Mouse (Mus musculus): ENCODE data around the gene Mex3b.

Gene Mex3b

DNA sequence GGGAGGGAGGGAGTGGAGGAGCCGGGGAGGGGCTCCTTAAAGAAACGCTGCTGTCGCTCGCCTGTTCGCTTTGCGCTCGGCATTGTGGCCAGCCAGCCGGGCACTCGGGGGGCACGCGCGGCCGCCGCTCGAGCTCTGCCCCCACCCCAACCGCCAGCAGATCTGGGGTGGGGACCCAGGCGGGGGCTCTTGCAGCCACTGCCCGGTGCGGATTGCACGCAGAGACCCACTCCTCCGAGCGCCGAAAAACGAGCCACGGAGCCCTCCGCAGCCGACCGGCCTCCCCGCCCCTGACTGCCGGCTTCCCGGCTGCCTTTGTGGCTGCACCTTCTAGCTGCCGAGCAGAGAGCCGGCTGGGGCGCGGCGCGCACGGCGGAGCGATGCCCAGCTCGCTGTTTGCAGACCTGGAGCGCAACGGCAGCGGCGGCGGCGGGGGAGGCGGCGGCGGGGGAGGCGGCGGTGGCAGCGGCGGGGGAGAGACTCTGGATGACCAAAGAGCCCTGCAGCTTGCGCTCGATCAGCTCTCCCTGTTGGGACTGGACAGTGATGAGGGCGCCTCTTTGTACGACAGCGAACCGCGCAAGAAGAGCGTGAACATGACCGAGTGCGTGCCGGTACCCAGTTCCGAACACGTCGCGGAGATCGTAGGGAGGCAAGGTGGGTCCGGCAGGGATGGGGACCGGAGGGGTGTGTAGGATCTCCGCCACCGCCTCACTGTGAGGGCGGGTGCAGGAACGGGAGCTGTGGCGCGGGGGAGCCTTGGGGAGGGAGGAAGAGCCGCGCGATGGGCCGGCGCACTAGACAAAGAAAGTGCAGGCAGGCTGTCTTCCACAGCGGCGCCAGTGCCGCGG, at the start of gene Mex3b:
TSS of gene Mex3b (plus strand) at position 63 of the 851 bp plus-strand sequence.
- peak in 1 of 2 experiments; percentile 81 for DNase-seq

DNA sequence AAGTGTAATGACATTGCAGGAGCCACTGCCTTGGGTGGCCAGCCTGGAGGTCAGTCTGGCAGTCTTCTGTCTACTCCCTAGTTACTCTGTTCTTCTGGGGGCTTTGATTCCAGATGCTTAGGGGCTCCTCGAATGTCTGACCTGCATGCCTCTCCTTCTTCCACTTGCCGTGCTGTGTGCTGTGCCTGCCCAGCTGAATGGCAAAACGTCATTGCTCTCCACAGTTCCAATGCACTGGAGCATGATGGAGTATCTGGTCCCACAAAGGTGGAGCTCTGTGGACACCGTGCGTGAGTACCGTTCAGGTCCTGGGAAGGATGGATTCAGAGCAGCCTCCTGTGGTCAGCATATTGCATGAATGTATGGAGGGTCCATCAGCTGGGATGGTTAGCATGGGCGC, 47.6 kb upstream of the Mex3b start:
- no peak for DNase-seq

DNA sequence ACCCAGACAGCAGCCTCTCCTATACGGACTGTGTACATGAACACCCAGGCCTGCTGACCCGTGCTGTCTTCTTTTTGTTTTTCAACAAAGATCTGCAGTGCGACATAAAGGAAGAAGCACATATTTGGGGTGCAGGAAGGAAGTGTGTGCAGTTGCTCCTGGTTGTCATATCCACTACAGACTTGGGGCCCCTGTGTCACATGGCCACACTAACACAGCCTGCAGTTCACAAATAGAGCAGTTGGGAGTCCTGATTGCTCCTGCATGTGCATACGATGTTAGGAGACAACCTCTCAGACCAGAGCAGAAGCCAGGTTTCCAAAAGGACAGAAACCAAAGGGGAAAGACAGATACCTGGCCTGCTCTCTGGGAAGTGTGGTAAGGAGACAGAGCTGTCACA, 46.5 kb upstream of the Mex3b start:
- no peak for DNase-seq

DNA sequence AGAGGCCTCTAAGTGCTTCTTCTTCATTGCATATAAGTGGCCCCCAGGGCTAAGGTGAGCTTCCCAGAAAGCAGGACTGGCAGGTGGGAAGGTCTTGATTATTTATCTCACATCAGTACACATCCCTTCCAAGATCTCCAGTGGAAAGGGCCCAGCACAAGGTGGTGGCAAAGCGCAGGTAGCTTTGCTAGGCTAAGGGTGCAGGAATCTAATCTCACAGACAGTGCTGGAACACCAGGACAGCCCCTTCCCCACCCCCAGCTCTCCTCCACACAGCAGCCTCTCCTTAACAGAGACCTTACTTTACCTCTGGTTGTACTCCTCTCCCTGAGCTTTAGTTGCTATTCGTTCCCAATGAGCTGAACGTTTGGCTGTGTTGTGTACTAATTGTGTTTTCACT, 45.6 kb upstream of the Mex3b start:
- DNase-seq, result no peak

DNA sequence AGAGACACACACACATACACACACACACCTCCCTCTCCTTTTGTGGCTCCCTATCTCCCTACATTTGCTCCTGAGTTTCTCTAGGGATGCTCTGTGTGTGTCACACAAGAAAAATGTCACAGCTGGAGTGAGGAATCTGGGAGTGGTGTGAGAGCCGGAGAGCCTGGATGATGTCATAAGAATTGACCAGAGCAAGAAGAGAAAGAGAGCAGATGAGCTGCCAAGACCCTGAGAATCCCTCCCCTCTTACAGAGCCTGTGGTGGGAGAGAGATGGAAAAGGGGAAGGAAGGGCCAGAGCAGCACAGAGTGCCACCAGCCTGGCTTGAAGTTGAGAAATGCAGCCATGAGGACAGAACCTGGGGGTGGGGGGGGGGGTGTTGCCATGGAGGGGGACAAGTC, 44.6 kb upstream of the Mex3b start:
- no peak for DNase-seq

DNA sequence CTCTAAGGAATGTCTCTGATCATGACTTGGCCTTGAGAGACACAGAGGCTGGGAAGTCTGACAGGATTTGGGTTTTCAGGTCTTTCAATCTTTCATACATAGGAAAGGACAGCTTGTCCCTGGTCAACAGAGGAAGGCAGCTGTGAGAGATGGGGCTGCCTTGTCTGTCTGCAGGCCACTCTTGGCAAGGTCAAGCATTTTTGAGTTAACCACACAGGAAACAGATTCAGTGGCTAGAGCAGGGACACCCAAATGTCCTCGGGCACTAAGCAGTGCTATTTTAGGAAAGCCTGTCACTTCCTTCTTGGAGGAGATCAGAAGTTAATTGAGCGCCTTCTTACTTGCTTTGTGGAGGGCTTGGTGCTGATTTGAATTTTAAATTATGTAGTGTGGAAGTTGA, 38.9 kb upstream of the Mex3b start:
- DNase-seq, result no peak

DNA sequence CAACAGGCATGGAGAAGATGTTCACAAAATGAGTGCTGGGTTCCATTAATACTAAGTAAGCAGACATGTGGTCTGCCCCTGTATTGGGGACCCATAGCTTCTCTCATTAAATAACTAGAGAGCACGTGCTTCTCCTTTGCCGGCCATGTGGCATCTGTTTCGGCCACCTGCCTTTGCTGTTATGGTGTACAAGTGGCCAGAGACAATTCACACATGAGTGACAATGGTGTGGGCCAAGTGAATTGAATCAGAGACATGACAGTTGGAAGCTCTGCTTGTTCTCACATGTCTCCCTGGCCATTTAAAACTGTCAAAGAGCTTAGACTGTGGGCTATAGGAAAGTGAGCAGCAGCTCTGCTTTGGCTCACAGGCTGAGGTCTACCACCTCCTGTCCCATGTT, 37.6 kb upstream of the Mex3b start:
- DNase-seq, result peak in 1 of 2 experiments; percentile 12

DNA sequence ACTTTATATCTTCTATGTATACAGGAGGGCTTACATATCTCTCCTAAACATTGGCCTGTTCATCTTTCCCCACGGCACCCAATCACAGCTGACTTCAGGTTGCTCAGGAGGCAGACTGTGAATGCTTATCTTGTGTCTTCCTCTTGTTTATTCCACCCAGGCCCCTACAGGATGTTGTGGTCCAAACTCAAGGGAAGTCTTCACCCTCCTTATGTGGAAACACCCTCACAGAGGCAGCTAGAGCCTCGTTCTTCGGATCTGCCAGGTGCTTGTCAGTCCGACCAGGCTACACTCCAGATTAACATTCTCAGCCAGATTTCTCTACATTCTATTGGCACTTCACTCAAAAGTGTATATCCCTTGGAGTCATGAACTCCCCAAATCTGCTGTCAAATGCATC, 32.7 kb upstream of the Mex3b start:
- DNase-seq, result no peak

DNA sequence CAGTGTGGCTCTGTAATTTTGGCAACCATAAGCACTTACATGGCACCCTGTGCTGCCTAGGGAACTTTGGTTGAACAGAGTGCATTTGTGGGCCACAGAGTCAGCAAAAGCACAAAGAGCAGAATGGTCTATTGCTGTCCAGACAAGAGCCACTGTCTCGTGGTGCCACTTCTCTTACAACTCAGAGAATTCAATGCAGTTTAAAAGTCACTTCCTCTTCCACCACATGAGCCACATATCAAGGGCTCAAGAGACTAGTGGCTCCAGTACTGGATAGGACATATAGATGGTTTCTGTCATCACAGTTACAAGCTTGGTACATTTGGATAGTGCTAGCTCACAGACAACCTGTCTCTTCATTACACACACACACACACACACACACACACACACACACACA, 28.7 kb upstream of the Mex3b start:
- no peak for DNase-seq

DNA sequence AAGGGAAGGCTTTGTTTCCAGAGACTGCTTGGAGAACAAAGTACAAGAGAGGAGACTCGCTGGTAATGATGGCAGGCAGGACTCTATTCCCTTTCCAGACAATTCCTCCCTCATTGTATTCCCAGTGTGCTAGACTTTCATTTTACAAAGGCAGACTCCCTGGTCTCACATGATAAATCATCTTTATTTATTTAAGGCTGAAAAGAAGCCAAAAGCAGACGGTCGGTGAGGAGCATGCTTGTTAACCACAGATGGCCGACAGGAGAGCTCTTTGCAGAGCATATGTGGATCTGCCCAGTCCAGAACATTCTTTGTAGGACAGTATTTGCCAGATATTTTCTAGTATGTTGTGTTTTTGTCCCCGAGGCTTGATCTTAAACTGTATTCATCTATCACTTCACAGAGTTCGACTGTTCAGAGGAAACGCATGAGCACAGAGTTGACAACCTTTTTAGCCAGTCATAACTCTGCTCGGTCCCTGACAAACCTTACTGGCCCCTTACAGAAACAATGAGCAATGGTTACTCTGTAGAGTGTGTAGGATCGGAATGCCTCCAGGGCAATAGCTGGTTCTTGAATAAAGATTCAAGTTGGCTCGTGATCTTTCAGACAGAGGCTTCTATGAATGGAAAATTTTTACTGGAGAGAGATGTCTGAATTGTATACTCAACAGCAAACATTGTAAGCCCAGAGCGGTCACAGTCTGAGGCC, 28.0 kb upstream of the Mex3b start:
- no peak for DNase-seq

DNA sequence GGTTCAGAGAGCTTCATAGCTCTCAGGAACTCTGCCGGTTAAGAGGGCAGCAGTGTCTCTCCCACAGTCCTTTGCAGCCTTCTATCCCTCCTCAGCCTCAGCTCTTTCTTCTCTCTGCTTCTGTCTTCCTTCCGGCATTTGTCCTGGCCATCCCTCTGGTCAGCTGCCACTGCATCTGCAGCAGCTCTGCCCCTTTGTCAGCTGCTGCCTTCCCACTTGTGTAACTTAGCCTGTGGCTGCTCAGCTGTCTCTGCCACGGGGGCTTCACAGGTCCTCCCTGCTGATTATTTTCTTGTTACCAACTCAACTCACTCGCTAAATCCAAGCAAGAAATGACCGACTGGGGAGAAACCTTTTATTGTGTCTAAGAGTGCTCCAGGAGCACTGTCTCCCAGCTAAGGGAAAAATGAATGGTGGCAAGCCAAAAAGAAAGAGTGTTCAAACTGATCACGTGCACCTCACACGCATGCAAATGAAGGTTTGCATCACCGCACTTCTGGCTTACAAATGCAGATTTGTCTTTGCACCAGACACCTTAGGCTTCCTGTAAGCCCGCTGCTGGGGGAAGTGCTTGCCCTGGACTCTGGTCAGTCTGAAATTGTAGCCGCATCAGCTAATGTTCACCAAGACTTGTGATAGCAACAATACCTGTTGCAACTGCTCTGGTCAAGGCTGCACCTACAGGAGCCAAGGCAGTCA, 24.8 kb upstream of the Mex3b start:
- no peak for DNase-seq

DNA sequence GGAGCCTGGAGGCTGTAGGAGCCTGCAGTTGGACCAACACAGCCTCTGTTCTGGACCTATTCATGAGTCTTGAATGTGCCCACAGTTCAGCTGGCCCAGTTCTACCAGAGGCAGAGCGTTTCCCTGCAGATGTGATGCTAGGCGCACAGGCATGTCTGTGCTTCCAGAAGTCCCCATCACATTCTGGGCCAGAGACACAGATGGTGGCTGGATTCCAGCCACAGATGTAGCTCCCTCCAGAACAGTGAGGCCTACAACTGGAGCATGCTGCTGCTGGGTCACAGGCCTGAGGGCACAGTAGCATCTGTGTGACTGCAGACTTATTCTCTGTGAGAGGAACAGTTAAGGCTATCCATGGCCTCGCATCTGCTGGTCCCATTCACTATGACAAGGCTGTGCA, 16.4 kb upstream of the Mex3b start:
- no peak for DNase-seq

DNA sequence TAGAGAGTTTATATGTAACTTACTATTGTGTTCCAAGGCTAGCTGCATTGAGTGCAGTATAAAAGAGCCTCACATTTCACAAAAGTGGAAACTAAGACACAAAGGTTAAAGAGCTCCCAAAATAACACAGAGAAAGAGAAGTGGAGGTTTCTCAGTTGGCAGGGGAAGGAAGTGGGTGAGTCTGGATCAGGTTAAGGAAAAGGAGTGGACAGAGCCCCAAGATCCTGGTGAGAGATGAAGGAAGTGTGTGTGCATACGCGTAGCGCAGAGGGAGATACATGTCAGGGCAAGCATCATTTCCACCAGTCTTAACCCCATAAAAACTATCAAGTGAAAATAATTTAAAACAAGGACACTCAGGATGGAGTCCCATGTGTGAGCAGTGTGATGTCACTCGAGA, 15.5 kb upstream of the Mex3b start:
- no peak for DNase-seq

DNA sequence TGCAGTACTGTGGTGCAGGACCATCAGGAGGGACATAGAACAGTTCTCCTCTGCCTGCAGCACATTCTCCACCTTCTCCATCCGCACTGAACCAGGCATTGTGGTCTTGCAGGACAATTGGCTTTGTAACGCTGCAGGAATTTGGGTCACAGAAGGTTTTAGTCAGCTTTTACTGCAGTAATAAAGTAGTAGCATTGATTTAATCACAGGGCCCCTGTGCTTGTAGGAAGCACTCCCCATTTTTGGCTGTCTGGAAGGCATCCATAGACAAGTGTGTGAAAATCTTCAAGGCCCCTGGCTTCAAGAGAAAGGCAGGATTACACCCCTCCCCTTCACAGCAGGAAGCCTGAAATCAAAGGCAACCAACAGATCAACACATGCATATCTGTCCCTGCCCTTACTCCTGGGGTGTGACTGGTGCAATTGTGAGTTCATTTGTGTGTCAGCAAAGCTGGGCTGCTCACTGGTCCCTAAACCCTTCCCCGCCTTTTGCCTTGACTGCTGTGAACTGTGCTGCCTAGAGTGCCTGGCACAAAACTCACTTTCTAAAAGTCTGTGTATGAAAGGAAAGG, 12.9 kb upstream of the Mex3b start:
- DNase-seq, result no peak

DNA sequence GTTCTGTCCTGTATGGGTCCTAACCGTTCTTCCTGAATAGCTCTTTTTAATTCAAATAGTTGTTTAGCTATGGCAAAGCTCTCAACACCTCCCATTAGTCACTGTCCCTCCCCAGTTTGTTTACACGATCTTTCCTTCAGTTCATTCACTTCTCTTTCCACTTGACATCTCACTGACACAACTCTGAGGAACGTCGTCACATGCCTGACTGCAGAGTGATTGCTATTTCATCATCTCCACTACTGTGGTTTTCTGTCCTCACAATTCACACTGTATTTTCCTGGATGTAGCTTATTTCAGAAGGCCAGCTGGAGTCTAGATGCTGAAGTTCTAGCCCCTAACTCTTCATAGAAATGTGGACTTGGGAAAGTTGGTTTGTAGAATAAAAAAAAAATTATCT, 8.5 kb upstream of the Mex3b start:
- no peak for DNase-seq

DNA sequence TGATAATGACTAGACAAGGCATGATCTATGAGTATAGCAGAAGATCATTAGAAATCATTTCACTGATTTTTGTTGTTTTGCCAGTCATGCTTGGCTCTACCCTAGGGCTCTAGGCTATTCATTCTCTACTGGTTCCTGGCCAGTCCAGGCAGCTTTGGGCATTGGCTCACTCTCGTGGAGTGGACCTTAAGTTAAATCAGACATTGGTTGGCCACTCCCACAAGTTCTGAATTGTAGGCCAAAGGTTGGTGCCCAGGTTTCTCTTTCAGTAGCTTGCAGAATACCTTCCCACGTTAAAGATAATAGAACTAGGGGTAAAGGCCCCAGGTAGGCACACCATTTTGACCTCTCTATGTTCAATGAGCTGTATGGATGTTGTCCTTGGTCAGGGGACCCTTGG, 6.5 kb upstream of the Mex3b start:
- DNase-seq, result no peak

DNA sequence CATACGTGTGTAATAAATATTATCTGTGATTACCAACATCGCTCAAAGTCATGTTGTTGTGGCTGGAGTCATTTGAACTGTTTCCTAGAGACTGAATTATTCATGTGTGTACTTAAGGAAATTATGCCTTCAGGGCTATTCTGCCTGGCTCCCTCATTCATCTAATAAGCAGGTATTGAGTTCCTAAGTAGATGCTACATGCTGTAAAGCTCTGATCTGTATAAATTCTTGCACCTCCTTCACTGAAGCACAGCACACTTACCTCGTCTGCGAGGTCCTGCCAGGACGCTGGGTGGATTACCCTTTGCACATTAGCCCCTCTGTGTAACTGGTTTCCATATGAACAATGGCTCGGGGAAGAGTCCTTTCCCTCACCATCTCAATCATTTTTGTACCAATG, 3.8 kb upstream of the Mex3b start:
- no peak for DNase-seq

DNA sequence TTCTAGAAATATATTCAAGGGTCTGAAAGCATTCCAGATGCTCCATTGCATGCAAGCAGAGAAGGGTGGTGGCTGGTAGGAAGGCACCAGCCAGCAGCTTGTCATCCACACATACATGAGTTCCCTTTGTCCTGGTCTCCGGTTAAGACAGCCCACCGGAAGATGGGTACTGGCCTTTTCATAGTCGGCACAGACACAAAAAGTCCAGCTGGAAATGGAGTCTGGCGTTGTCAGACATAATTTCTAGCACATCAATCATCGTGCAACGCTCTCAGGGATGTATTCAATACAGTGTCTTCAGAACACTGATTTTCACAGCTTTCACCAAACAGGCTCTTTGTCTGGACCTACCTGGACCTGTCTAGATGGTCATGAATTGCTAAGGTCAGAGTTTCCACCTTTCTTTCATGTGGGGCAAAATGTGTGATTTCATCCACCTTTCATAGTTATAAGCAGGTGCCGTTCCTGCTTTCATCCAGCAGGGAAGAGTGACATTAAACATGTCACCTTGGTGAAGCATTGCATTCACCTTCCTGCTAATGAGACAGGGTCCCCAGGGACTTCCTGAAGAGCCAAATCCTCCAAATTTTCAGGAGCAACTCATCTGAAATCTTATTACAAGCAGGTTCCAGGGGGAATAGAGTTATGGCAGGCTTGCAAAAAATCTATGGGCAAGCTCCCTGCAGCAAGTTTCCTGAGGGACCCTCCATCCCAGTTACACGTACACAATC, 2.7 kb upstream of the Mex3b start:
- DNase-seq, result peak in 1 of 2 experiments; percentile 9

DNA sequence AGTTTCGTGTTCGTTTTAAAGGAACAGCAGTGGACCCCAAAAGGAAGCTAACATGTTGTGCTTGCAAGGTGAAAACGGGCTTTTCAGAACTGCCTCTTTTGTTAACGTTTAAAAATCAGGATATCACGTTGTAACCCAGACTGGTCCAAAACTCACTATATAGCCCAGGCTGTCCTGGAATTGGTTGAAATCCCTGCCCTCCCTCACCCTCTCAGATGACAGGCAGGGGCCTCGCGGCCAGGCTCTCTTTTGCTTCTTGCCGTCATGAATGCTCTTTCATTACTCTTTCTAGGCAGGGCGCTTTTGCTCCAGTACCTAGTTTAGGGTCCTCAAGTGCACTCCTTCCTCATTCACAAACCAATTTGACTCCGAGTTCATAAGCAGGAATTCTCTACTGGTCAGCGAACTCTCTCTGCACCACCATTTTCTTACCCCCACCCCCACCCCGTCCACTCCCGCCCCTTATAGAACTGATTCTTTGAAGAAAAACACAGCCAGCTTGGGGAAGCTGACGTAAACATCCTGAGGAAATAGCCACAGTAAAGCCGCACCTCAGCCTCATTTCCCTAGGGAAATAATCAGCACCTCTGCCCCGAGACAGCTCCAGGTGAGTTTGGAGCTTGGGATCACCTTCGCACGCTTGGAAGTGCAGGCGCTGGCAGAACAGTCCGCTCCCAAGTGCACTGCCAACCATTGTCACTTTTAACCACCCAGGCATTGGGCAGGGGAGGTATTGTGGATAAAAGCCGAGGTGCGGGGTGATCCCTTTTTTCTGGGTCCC, 2.0 kb upstream of the Mex3b start:
- DNase-seq, result peak; percentile 34 to 40

DNA sequence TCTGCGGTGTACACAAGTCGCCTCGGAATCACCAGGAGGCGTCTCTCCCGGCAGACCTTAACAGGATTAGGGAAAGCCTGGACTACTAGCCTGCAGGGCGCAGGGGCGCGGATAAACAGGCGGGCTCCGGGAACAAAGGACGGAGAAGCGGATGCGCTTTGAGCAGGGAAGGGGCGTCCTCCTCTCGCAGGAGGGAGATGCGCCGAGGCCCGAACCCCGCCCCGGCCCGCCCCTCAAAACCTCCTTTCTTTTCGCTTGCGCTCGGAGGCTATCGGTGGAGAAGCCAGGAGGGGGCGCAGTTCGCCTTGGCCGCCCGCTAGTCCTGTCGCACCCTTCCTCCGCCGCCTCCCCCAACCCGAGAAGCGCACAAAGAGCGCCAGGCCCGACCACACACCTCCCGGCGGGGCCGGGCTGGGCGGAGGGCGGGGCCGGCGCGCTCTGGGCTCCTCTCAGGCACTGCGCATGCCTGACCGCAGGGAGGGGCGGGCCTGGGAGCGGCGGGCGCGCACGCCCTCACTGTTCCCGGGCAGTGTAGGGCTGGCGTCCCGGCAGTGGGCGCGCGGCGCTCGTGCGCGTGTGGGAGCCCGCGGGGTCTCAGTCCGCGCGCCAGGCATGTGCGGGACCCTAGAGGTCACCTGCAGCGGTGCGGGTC, 1.2 kb upstream of the Mex3b start:
- peak; percentile 99 to 100 for DNase-seq
